Mouse (Mus musculus) spleen, adult 2 months (tissue): Measurements from ENCODE around the gene Dazl. TPM values are rescaled to one million over a fixed set of nuclear protein-coding genes. Genes with fewer than 3 reads are reported as not detected.

Experiments
- DNase-seq, 2 experiments: peaks; one replicate each; pipeline versions ENCODE4 v3.0.0 to v3.0.0-alpha.2; 2012 to 2021; ENCODE audit warnings: low spot score in 2 of 2, low read depth in 1 of 2
- H3K27ac ChIP-seq: fragments of 200-500 bp; 2 replicates; pipeline ENCODE4 v1.5.1; 2012; ENCODE audit warnings: low read length, inconsistent platforms; ENCODE audit not compliant: insufficient read depth
- H3K27me3 ChIP-seq: fragments of 200-500 bp; 2 replicates; pipeline ENCODE4 v1.6.1; 2012; ENCODE audit warnings: mild to moderate bottlenecking, moderate library complexity, low read length, inconsistent platforms; ENCODE audit not compliant: control insufficient read depth, insufficient read depth
- H3K36me3 ChIP-seq: fragments of 200-500 bp; 2 replicates; pipeline ENCODE4 v1.6.1; 2012; ENCODE audit warnings: mild to moderate bottlenecking, low read length, inconsistent platforms; ENCODE audit not compliant: control insufficient read depth, insufficient read depth
- H3K4me1 ChIP-seq: fragments of 200-500 bp; 2 replicates; pipeline ENCODE4 v1.6.1; 2011; ENCODE audit warnings: inconsistent platforms; ENCODE audit not compliant: control insufficient read depth, insufficient read depth, insufficient read length
- H3K4me3 ChIP-seq: fragments of 200-500 bp; 2 replicates; pipeline ENCODE4 v1.5.1; 2011; ENCODE audit warnings: mild to moderate bottlenecking, inconsistent platforms; ENCODE audit not compliant: insufficient read depth, insufficient read length; ENCODE audit errors: extremely low read depth
- CTCF ChIP-seq: fragments of 200-500 bp; IDR thresholded peaks from 2 replicates; pipeline ENCODE4 v1.5.1; 2011; ENCODE audit warnings: mild to moderate bottlenecking, inconsistent platforms; ENCODE audit not compliant: insufficient read depth, insufficient read length, insufficient replicate concordance; ENCODE audit errors: extremely low read depth
- POLR2A ChIP-seq: fragments of 200-500 bp; IDR thresholded peaks from 2 replicates; pipeline ENCODE4 v1.6.1; 2011; ENCODE audit warnings: low read depth, low read length, inconsistent platforms
- WGBS: fragments of 180-500 bp; shearing (Covaris S2); methylation state at CpG from one replicate; pipeline ENCODE4 v1.1.7; 2018; 5-methylcytosine and 5-hydroxymethylcytosine counted together
- polyA plus RNA-seq: library from polyadenylated mRNA; depleted of rRNA; stranded (reverse); fragments of >200 nt; gene quantifications from 2 replicates; pipeline ENCODE4 v1.2.3, GENCODE M21; 2012; rRNA removed

Dazl gene
- polyA plus RNA-seq, 1 experiment: not detected

DNA sequence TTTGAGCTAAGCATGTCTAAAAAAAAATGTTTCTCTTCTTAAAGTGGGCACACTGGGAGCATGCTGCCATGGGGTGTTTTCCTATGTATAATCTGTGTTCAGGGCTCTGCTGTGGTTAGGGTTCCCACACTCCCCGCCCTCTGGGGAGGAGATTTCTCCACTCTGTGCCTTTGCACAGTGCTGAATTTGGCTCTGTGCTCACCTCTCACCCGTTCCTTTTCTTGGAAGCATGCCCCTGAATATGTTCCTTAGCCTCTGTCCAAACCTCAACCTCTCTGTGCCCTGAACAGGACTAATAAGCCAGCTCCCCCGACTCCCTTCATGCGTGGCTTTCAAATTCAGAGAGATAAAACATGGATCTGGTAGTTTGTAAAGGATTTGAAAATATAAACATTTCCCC lies 63.9 kb downstream of the Dazl start:
- no peaks in the 10 kb centered on the region for H3K4me1 ChIP-seq
- H3K4me3 ChIP-seq: no peak overlapping the region
- H3K27ac ChIP-seq: no peak overlapping the region
- H3K36me3 ChIP-seq: no peaks in the 10 kb centered on the region
- no peaks in the 10 kb centered on the region for H3K27me3 ChIP-seq
- WGBS: 68% methylated on average over 4 of the region's 4 CpGs
- no peak for DNase-seq
- TF ChIP-seq POLR2A (no peak), CTCF (no peak)

Other genes with a start within 250 kb of the Dazl start
- gene Rftn1, start 103.0 kb downstream of the Dazl start, polyA plus RNA-seq: 67.4 and 101 TPM in 2 replicates
- 11.5 and 12.6 TPM in 2 replicates for gene Plcl2, start 215.8 kb upstream of the Dazl start, polyA plus RNA-seq